Mouse (Mus musculus): ENCODE measurements around the gene Pcdh15. TPM values are rescaled to one million over a fixed set of nuclear protein-coding genes. Genes with fewer than 3 reads are reported as not detected.

Gene Pcdh15
- total and polyA plus RNA-seq, 2 experiments from 2014 or later = 0.27 to 0.46 TPM

- no peaks in the 10 kb centered on the region for H3K9me3 ChIP-seq (replicated peaks; ENCODE audit: control insufficient read depth, low read length)
- no peak for TF ChIP-seq EP300 (IDR thresholded peaks at IDR 0.05; ENCODE audit: low read depth)
- TF ChIP-seq CTCF (IDR thresholded peaks at IDR 0.05; ENCODE audit: low read depth) = no peak
- DNase-seq (ENCODE audit: low spot score) (no peak), ATAC-seq (ENCODE audit: insufficient read depth, low read depth) (no peak)
- H3K4me2 ChIP-seq (ENCODE audit: low read depth, low read length) = no peak overlapping the region
- H3K27me3 ChIP-seq (ENCODE audit: control insufficient read depth, insufficient read depth, low read length) = no peaks in the 10 kb centered on the region
- H3K4me3 ChIP-seq (ENCODE audit: low read depth, low read length) = no peak overlapping the region
- no peaks in the 10 kb centered on the region for H3K36me3 ChIP-seq (replicated peaks; ENCODE audit: control insufficient read depth, insufficient read depth, low read length)
- no peak overlapping the region for H3K27ac ChIP-seq (ENCODE audit: low read depth)
- 66% methylated on average over 3 of the region's 3 CpGs for WGBS
- no peaks in the 10 kb centered on the region for H3K4me1 ChIP-seq (ENCODE audit: control insufficient read depth, insufficient read depth)
- H3K9ac ChIP-seq (replicated peaks; ENCODE audit: low read depth, low read length) = no peak overlapping the region
Measured at GRCm38 (mm10) chr10:74130805-74131204, 1031.7 kb downstream of the Pcdh15 start.

- Histone ChIP-seq H3K27me3 (ENCODE audit: control insufficient read depth, insufficient read depth, low read length) (no peaks in the 10 kb centered on the region), H3K4me3 (ENCODE audit: low read depth, low read length) (no peak overlapping the region), H3K9me3 (replicated peaks; ENCODE audit: control insufficient read depth, low read length) (no peaks in the 10 kb centered on the region), H3K9ac (replicated peaks; ENCODE audit: low read depth, low read length) (no peak overlapping the region), H3K27ac (ENCODE audit: low read depth) (no peak overlapping the region), H3K4me1 (ENCODE audit: control insufficient read depth, insufficient read depth) (no peaks in the 10 kb centered on the region), H3K4me2 (ENCODE audit: low read depth, low read length) (no peak overlapping the region), H3K36me3 (replicated peaks; ENCODE audit: control insufficient read depth, insufficient read depth, low read length) (no peaks in the 10 kb centered on the region)
- ATAC-seq (ENCODE audit: insufficient read depth, low read depth) (no peak), DNase-seq (ENCODE audit: low spot score) (no peak)
- TF ChIP-seq EP300 (IDR thresholded peaks at IDR 0.05; ENCODE audit: low read depth) (no peak), CTCF (IDR thresholded peaks at IDR 0.05; ENCODE audit: low read depth) (no peak)
Measured at GRCm38 (mm10) chr10:74147966-74148365, 1048.8 kb downstream of the Pcdh15 start.

- ATAC-seq (ENCODE audit: insufficient read depth, low read depth) (no peak), DNase-seq (ENCODE audit: low spot score) (no peak)
- Histone ChIP-seq H3K4me1 (ENCODE audit: control insufficient read depth, insufficient read depth) (no peaks in the 10 kb centered on the region), H3K9me3 (replicated peaks; ENCODE audit: control insufficient read depth, low read length) (no peaks in the 10 kb centered on the region), H3K27ac (ENCODE audit: low read depth) (no peak overlapping the region), H3K9ac (replicated peaks; ENCODE audit: low read depth, low read length) (no peak overlapping the region), H3K4me3 (ENCODE audit: low read depth, low read length) (no peak overlapping the region), H3K27me3 (ENCODE audit: control insufficient read depth, insufficient read depth, low read length) (no peaks in the 10 kb centered on the region), H3K4me2 (ENCODE audit: low read depth, low read length) (no peak overlapping the region), H3K36me3 (replicated peaks; ENCODE audit: control insufficient read depth, insufficient read depth, low read length) (no peaks in the 10 kb centered on the region)
- TF ChIP-seq EP300 (IDR thresholded peaks at IDR 0.05; ENCODE audit: low read depth) = no peak
- TF ChIP-seq CTCF (IDR thresholded peaks at IDR 0.05; ENCODE audit: low read depth) = no peak
- 63% methylated on average over 3 of the region's 3 CpGs for WGBS
Measured at GRCm38 (mm10) chr10:74181921-74182320, 1082.8 kb downstream of the Pcdh15 start.

- peak; percentile 23 for DNase-seq (ENCODE audit: low spot score)
- H3K9me3 ChIP-seq (replicated peaks; ENCODE audit: control insufficient read depth, low read length) = no peaks in the 10 kb centered on the region
- H3K27me3 ChIP-seq (ENCODE audit: control insufficient read depth, insufficient read depth, low read length) = no peaks in the 10 kb centered on the region
- no peak overlapping the region for H3K9ac ChIP-seq (replicated peaks; ENCODE audit: low read depth, low read length)
- no peak overlapping the region for H3K4me3 ChIP-seq (ENCODE audit: low read depth, low read length)
- no peaks in the 10 kb centered on the region for H3K36me3 ChIP-seq (replicated peaks; ENCODE audit: control insufficient read depth, insufficient read depth, low read length)
- H3K27ac ChIP-seq (ENCODE audit: low read depth) = no peak overlapping the region
- no peak overlapping the region for H3K4me2 ChIP-seq (ENCODE audit: low read depth, low read length)
- ATAC-seq (ENCODE audit: insufficient read depth, low read depth) = no peak
- TF ChIP-seq CTCF (IDR thresholded peaks at IDR 0.05; ENCODE audit: low read depth) (peak; percentile 65), EP300 (IDR thresholded peaks at IDR 0.05; ENCODE audit: low read depth) (no peak)
- H3K4me1 ChIP-seq (ENCODE audit: control insufficient read depth, insufficient read depth) = no peaks in the 10 kb centered on the region
Measured at GRCm38 (mm10) chr10:74203650-74204049, 1104.5 kb downstream of the Pcdh15 start.

GRCm38 (mm10) chr10:74217268-74217667, 1118.1 kb downstream of the Pcdh15 start:
- H3K4me3 ChIP-seq (ENCODE audit: low read depth, low read length) = no peak overlapping the region
- H3K27me3 ChIP-seq (ENCODE audit: control insufficient read depth, insufficient read depth, low read length) = no peaks in the 10 kb centered on the region
- H3K9ac ChIP-seq (replicated peaks; ENCODE audit: low read depth, low read length) = no peak overlapping the region
- DNase-seq (ENCODE audit: low spot score) (no peak), ATAC-seq (ENCODE audit: insufficient read depth, low read depth) (no peak)
- WGBS = 15% methylated on average over 1 of the region's 1 CpGs
- no peaks in the 10 kb centered on the region for H3K9me3 ChIP-seq (replicated peaks; ENCODE audit: control insufficient read depth, low read length)
- TF ChIP-seq EP300 (IDR thresholded peaks at IDR 0.05; ENCODE audit: low read depth) (no peak), CTCF (IDR thresholded peaks at IDR 0.05; ENCODE audit: low read depth) (peak; percentile 50)
- H3K4me2 ChIP-seq (ENCODE audit: low read depth, low read length) = no peak overlapping the region
- H3K36me3 ChIP-seq (replicated peaks; ENCODE audit: control insufficient read depth, insufficient read depth, low read length) = no peaks in the 10 kb centered on the region
- H3K27ac ChIP-seq (ENCODE audit: low read depth) = no peak overlapping the region
- 0 out of 2 replicates have a peak, but pooled peaks cover 9% of the 10 kb centered on the region for H3K4me1 ChIP-seq (ENCODE audit: control insufficient read depth, insufficient read depth)

- no peaks in the 10 kb centered on the region for H3K9me3 ChIP-seq (replicated peaks; ENCODE audit: control insufficient read depth, low read length)
- no peaks in the 10 kb centered on the region for H3K36me3 ChIP-seq (replicated peaks; ENCODE audit: control insufficient read depth, insufficient read depth, low read length)
- no peak overlapping the region for H3K9ac ChIP-seq (replicated peaks; ENCODE audit: low read depth, low read length)
- no peak overlapping the region; the same call in 1 of the 2 replicates for H3K27ac ChIP-seq (ENCODE audit: low read depth)
- no peak for TF ChIP-seq CTCF (IDR thresholded peaks at IDR 0.05; ENCODE audit: low read depth)
- no peak for TF ChIP-seq EP300 (IDR thresholded peaks at IDR 0.05; ENCODE audit: low read depth)
- no peaks in the 10 kb centered on the region for H3K27me3 ChIP-seq (ENCODE audit: control insufficient read depth, insufficient read depth, low read length)
- H3K4me3 ChIP-seq (ENCODE audit: low read depth, low read length) = no peak overlapping the region
- WGBS = 46% methylated on average over 2 of the region's 2 CpGs
- peak; percentile 17 for DNase-seq (ENCODE audit: low spot score)
- ATAC-seq (ENCODE audit: insufficient read depth, low read depth) = peak; percentile 80
- no peak overlapping the region for H3K4me2 ChIP-seq (ENCODE audit: low read depth, low read length)
- 0 out of 2 replicates have a peak, but pooled peaks cover 9% of the 10 kb centered on the region for H3K4me1 ChIP-seq (ENCODE audit: control insufficient read depth, insufficient read depth)
Measured at GRCm38 (mm10) chr10:74220439-74220838, 1121.3 kb downstream of the Pcdh15 start.
